ENCODE assay signal across 21 mouse cellular contexts in genomic region chr1:153910423-153910822, GRCm38 (mm10). TPM values are rescaled to one million over a fixed set of nuclear protein-coding genes. Genes with fewer than 3 reads are reported as not detected.
A peak's percentile ranks its signal among the peaks of the same experiment; 100 is the strongest.
DNase-seq lines count a peak whose midpoint lies in the region; ATAC-seq and TF ChIP-seq lines count a peak whose summit lies in the region.
"Had no signal": no experiment of that assay in that cellular context is flagged by ENCODE, and none has a peak within 500 bp of the region (broad histone marks: within the 10 kb centered on the region; RNA-seq: fewer than 3 reads in every experiment).

No protein-coding gene starts in this region.

- H3K4me2 ChIP-seq in lung, embryonic 16.5 days (ENCODE audit: low read depth, low read length): no peak overlapping the region
- no peak overlapping the region for H3K4me2 ChIP-seq in liver, embryonic 13.5 days
- no peak overlapping the region for H3K4me2 ChIP-seq in stomach, postnatal 0 days (replicated peaks; ENCODE audit: low read depth)
- no peak overlapping the region for H3K4me2 ChIP-seq in midbrain, embryonic 14.5 days (ENCODE audit: low read length)
- H3K4me2 ChIP-seq: limb, embryonic 15.5 days had no signal

- TF ChIP-seq EP300 in stomach, postnatal 0 days (optimal IDR thresholded peaks at IDR 0.05): no peak

- DNase-seq in kidney, adult 18-20 months: peak; percentile 37
- DNase-seq in kidney, postnatal 14 days: no peak
- no peak for DNase-seq in lung, postnatal 4 days
- no peak for DNase-seq in liver, embryonic 13.5 days
- DNase-seq in stomach, postnatal 0 days (ENCODE audit: low spot score): no peak
- DNase-seq in midbrain, embryonic 14.5 days: no peak
- DNase-seq: adrenal gland, postnatal 10 days; cerebellum, adult 8-10 months; gastrocnemius, postnatal 10 days; heart, postnatal 14 days; layer of hippocampus, adult 9-11 months; thymus, adult 2 months had no signal

- H3K4me1 ChIP-seq in lung, embryonic 16.5 days (replicated peaks; ENCODE audit: control insufficient read depth, insufficient read depth, low read length): peaks cover 11% of the 10 kb centered on the region
- peaks cover 21% of the 10 kb centered on the region for H3K4me1 ChIP-seq in liver, embryonic 13.5 days (replicated peaks)
- 0 out of 2 replicates have a peak, but pooled peaks cover 2% of the 10 kb centered on the region for H3K4me1 ChIP-seq in stomach, postnatal 0 days (replicated peaks; ENCODE audit: control insufficient read depth, insufficient read depth)
- no peaks in the 10 kb centered on the region for H3K4me1 ChIP-seq in midbrain, embryonic 14.5 days (ENCODE audit: control insufficient read depth, insufficient read depth, low read length)
- H3K4me1 ChIP-seq: heart, embryonic 10.5 days; limb, embryonic 15.5 days had no signal

- no peak overlapping the region for H3K9ac ChIP-seq in lung, embryonic 16.5 days (ENCODE audit: low read length)
- no peak overlapping the region for H3K9ac ChIP-seq in liver, embryonic 13.5 days
- no peak overlapping the region for H3K9ac ChIP-seq in stomach, postnatal 0 days (ENCODE audit: low read length)
- H3K9ac ChIP-seq in midbrain, embryonic 14.5 days (replicated peaks; ENCODE audit: low read length): no peak overlapping the region
- H3K9ac ChIP-seq: limb, embryonic 15.5 days had no signal

- no peak overlapping the region for H3K4me3 ChIP-seq in lung, embryonic 16.5 days (ENCODE audit: low read length)
- no peak overlapping the region for H3K4me3 ChIP-seq in liver, embryonic 13.5 days (replicated peaks)
- H3K4me3 ChIP-seq in stomach, postnatal 0 days (ENCODE audit: low read depth, low read length): no peak overlapping the region
- H3K4me3 ChIP-seq in midbrain, embryonic 14.5 days (replicated peaks; ENCODE audit: low read depth, low read length): no peak overlapping the region
- H3K4me3 ChIP-seq: heart, embryonic 10.5 days; limb, embryonic 15.5 days; megakaryocyte, embryonic 14.5 days had no signal

- TF ChIP-seq CTCF in stomach, postnatal 0 days (IDR thresholded peaks at IDR 0.05; ENCODE audit: low read depth): no peak

- 73% methylated on average over 5 of the region's 5 CpGs for WGBS in lung, embryonic 16.5 days
- WGBS in liver, embryonic 13.5 days (ENCODE audit: insufficient replicate concordance): 65% methylated on average over 5 of the region's 5 CpGs
- 78% methylated on average over 5 of the region's 5 CpGs for WGBS in stomach, postnatal 0 days
- 93% methylated on average over 5 of the region's 5 CpGs for WGBS in midbrain, embryonic 14.5 days

- H3K36me3 ChIP-seq in lung, embryonic 16.5 days (ENCODE audit: control insufficient read depth, insufficient read depth, low read length): peaks cover 29% of the 10 kb centered on the region
- H3K36me3 ChIP-seq in liver, embryonic 13.5 days: peaks cover 60% of the 10 kb centered on the region
- H3K36me3 ChIP-seq in stomach, postnatal 0 days (ENCODE audit: control insufficient read depth, insufficient read depth, low read length): peaks cover 29% of the 10 kb centered on the region
- peaks cover 52% of the 10 kb centered on the region for H3K36me3 ChIP-seq in midbrain, embryonic 14.5 days (ENCODE audit: control insufficient read depth, insufficient read depth, low read length)

- ATAC-seq in lung, embryonic 16.5 days (ENCODE audit: low read depth): no peak
- peak; percentile 21; the same call in 1 of the 2 replicates for ATAC-seq in liver, embryonic 13.5 days (ENCODE audit: low read depth)
- peak; percentile 26; the same call in 1 of the 2 replicates for ATAC-seq in stomach, postnatal 0 days (ENCODE audit: low FRiP score, low TSS enrichment)
- ATAC-seq in inflammation-experienced regulatory T-cells, adult 6 months: no peak
- no peak for ATAC-seq in midbrain, embryonic 14.5 days (ENCODE audit: low FRiP score, low TSS enrichment)
- ATAC-seq: forebrain, embryonic 16.5 days had no signal

- peak overlapping the region; percentile 6 for H3K27ac ChIP-seq in lung, embryonic 16.5 days (ENCODE audit: low read length)
- peak overlapping the region; percentile 47 for H3K27ac ChIP-seq in liver, embryonic 13.5 days
- 0 out of 2 replicates have a peak overlapping the region, but pooled peaks have one; percentile 61 for H3K27ac ChIP-seq in stomach, postnatal 0 days (replicated peaks)
- no peak overlapping the region for H3K27ac ChIP-seq in midbrain, embryonic 14.5 days (replicated peaks; ENCODE audit: low read depth, low read length)
- H3K27ac ChIP-seq: heart, embryonic 10.5 days; limb, embryonic 15.5 days had no signal

- H3K27me3 ChIP-seq in lung, embryonic 16.5 days (ENCODE audit: control insufficient read depth, insufficient read depth, low read depth, low read length): no peaks in the 10 kb centered on the region
- H3K27me3 ChIP-seq in liver, embryonic 13.5 days: no peaks in the 10 kb centered on the region
- no peaks in the 10 kb centered on the region for H3K27me3 ChIP-seq in stomach, postnatal 0 days (ENCODE audit: control insufficient read depth, insufficient read depth, low read length)
- no peaks in the 10 kb centered on the region for H3K27me3 ChIP-seq in midbrain, embryonic 14.5 days (ENCODE audit: control insufficient read depth, insufficient read depth, low read length)
- H3K27me3 ChIP-seq: limb, embryonic 15.5 days; megakaryocyte, embryonic 14.5 days had no signal

- H3K9me3 ChIP-seq in lung, embryonic 16.5 days (ENCODE audit: control insufficient read depth, low read length): no peaks in the 10 kb centered on the region
- no peaks in the 10 kb centered on the region for H3K9me3 ChIP-seq in liver, embryonic 13.5 days (replicated peaks)
- no peaks in the 10 kb centered on the region for H3K9me3 ChIP-seq in stomach, postnatal 0 days (ENCODE audit: control insufficient read depth, low read length)
- H3K9me3 ChIP-seq in midbrain, embryonic 14.5 days (ENCODE audit: control insufficient read depth, low read length): no peaks in the 10 kb centered on the region
- H3K9me3 ChIP-seq: heart, embryonic 10.5 days; limb, embryonic 15.5 days; megakaryocyte, embryonic 14.5 days had no signal

RNA-seq across cellular contexts. Expression of gene Teddm2, which starts 10.4 kb away (rescaled TPM):
- 0.26 and 0.48 TPM in 2 replicates for polyA plus RNA-seq in lung, embryonic 16.5 days (2015; fragmentation: Nextera tagmentation; extraction: Ambion mirVana)
- polyA plus RNA-seq in liver, embryonic 13.5 days (2015; fragmentation: Nextera tagmentation; extraction: Ambion mirVana): 0.39 and 0.41 TPM in 2 replicates
- polyA plus RNA-seq in stomach, postnatal 0 days (2015; fragmentation: Nextera tagmentation; extraction: Ambion mirVana): 0.80 and 0.85 TPM in 2 replicates
- polyA plus RNA-seq in inflammation-experienced regulatory T-cells, adult 6 months (2017; shearing (Covaris generic)): under 1 TPM; 0.23 to 0.51 (median 0.29) TPM
- 0.80 and 0.94 TPM in 2 replicates for polyA plus RNA-seq in midbrain, embryonic 14.5 days (2014; fragmentation: Nextera tagmentation; extraction: Ambion mirVana)

RNA-seq across cellular contexts. Expression of gene Glul, which starts 10.7 kb away (rescaled TPM):
- polyA plus RNA-seq in lung, embryonic 16.5 days (2015; fragmentation: Nextera tagmentation; extraction: Ambion mirVana): 113 and 120 TPM in 2 replicates
- 114 TPM in 2 replicates for polyA plus RNA-seq in liver, embryonic 13.5 days (2015; fragmentation: Nextera tagmentation; extraction: Ambion mirVana)
- polyA plus RNA-seq in stomach, postnatal 0 days (2015; fragmentation: Nextera tagmentation; extraction: Ambion mirVana): 330 and 353 TPM in 2 replicates
- polyA plus RNA-seq in inflammation-experienced regulatory T-cells, adult 6 months (2017; shearing (Covaris generic)): 10 to 100 TPM; 21.0 to 30.6 (median 29.8) TPM
- 130 and 155 TPM in 2 replicates for polyA plus RNA-seq in midbrain, embryonic 14.5 days (2014; fragmentation: Nextera tagmentation; extraction: Ambion mirVana)

RNA-seq across cellular contexts. Expression of gene Teddm1a, which starts 18.9 kb away (rescaled TPM):
- polyA plus RNA-seq in lung, embryonic 16.5 days (2015; fragmentation: Nextera tagmentation; extraction: Ambion mirVana): not detected in 2 replicates
- polyA plus RNA-seq in liver, embryonic 13.5 days (2015; fragmentation: Nextera tagmentation; extraction: Ambion mirVana): not detected in 2 replicates
- not detected in 2 replicates for polyA plus RNA-seq in stomach, postnatal 0 days (2015; fragmentation: Nextera tagmentation; extraction: Ambion mirVana)
- under 1 TPM in 1 of 3 experiments, not detected in 2; 0.78 TPM for polyA plus RNA-seq in inflammation-experienced regulatory T-cells, adult 6 months (2017; shearing (Covaris generic))
- not detected in 2 replicates for polyA plus RNA-seq in midbrain, embryonic 14.5 days (2014; fragmentation: Nextera tagmentation; extraction: Ambion mirVana)
- polyA plus RNA-seq: C2C12; heart, embryonic 10.5 days; intestine, embryonic 14.5 days; limb, embryonic 15.5 days; neural tube, embryonic 14.5 days; thymus, adult 2 months had no signal

RNA-seq across cellular contexts. Expression of gene Teddm1b, which starts 36.3 kb away (rescaled TPM):
- 0.09 TPM in 2 replicates for polyA plus RNA-seq in lung, embryonic 16.5 days (2015; fragmentation: Nextera tagmentation; extraction: Ambion mirVana)
- 0.10 and 0.17 TPM in 2 replicates for polyA plus RNA-seq in liver, embryonic 13.5 days (2015; fragmentation: Nextera tagmentation; extraction: Ambion mirVana)
- polyA plus RNA-seq in stomach, postnatal 0 days (2015; fragmentation: Nextera tagmentation; extraction: Ambion mirVana): 0.07 and 0.11 TPM in 2 replicates
- polyA plus RNA-seq in inflammation-experienced regulatory T-cells, adult 6 months (2017; shearing (Covaris generic)): under 1 TPM in 1 of 3 experiments, not detected in 2; 0.46 TPM
- polyA plus RNA-seq in midbrain, embryonic 14.5 days (2014; fragmentation: Nextera tagmentation; extraction: Ambion mirVana): 0.50 and 0.55 TPM in 2 replicates

Comparison
In these comparisons a context has a peak if more than half of its experiments do, and no peak if none do; other contexts are left out.
1. ATAC-seq: peak in liver, embryonic 13.5 days (single experiment) and stomach, postnatal 0 days (single experiment); none in lung, embryonic 16.5 days (single experiment), inflammation-experienced regulatory T-cells, adult 6 months (single experiment) and midbrain, embryonic 14.5 days (single experiment).